Mouse (Mus musculus): ENCODE measurements at regions not wholly inside any gene's neighbourhood (a gene's known extent, or its start where the extent isn't known, plus 50 kb on each side); places are given as distances from the start of the nearest gene placed in this dataset.
A peak's percentile ranks its signal among the peaks of the same experiment; 100 is the strongest.

DNA sequence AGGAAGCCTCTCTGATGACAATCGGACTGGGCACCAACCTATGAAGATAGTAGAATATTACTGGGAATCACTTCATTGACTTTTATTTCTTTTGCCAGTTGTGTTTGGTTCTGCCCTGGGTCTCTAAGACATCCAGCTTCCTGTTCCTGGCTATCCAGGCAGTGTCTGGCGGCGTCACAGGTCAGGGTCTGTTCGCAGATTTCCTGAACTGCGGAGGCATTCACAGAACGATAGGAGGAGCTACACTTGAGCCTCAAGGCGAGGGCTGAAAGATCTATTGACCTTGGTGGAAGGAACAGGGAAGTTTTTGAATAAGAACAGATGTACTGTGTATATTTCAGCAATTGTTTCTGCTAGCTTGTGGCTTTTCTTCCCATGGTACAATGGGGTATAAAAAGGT is 92.6 kb upstream of the E030018B13Rik start:
- no peaks in the 10 kb centered on the region for H3K27me3 ChIP-seq (ENCODE audit: control insufficient read depth, insufficient read depth, low read length)
- H3K4me3 ChIP-seq (ENCODE audit: control insufficient read depth, low read depth, low read length) = no peak overlapping the region
- H3K4me1 ChIP-seq (ENCODE audit: control insufficient read depth, insufficient read depth, low read length) = peaks cover 5% of the 10 kb centered on the region
- no peaks in the 10 kb centered on the region for H3K36me3 ChIP-seq (ENCODE audit: control insufficient read depth, insufficient read depth, low read length)
- peak overlapping the region; percentile 57; the same call in 1 of the 2 replicates for H3K27ac ChIP-seq (ENCODE audit: control insufficient read depth, insufficient read depth, low read depth, low read length)
- TF ChIP-seq CTCF (IDR thresholded peaks at IDR 0.05; ENCODE audit: control insufficient read depth, insufficient read depth, insufficient replicate concordance, low read depth, low read length) (no peak), POLR2A (IDR thresholded peaks at IDR 0.05; ENCODE audit: control insufficient read depth, low read depth, low read length) (no peak)

GRCm38 (mm10) chr7:63829362-63829920 is 87.2 kb upstream of the E030018B13Rik start:
- TF ChIP-seq CTCF (IDR thresholded peaks at IDR 0.05; ENCODE audit: control insufficient read depth, insufficient read depth, insufficient replicate concordance, low read depth, low read length) (no peak), POLR2A (IDR thresholded peaks at IDR 0.05; ENCODE audit: control insufficient read depth, low read depth, low read length) (no peak)
- Histone ChIP-seq H3K27me3 (ENCODE audit: control insufficient read depth, insufficient read depth, low read length) (no peaks in the 10 kb centered on the region), H3K4me1 (ENCODE audit: control insufficient read depth, insufficient read depth, low read length) (peaks cover 1% of the 10 kb centered on the region), H3K36me3 (ENCODE audit: control insufficient read depth, insufficient read depth, low read length) (no peaks in the 10 kb centered on the region), H3K4me3 (ENCODE audit: control insufficient read depth, low read depth, low read length) (no peak overlapping the region), H3K27ac (ENCODE audit: control insufficient read depth, insufficient read depth, low read depth, low read length) (no peak overlapping the region)

DNA sequence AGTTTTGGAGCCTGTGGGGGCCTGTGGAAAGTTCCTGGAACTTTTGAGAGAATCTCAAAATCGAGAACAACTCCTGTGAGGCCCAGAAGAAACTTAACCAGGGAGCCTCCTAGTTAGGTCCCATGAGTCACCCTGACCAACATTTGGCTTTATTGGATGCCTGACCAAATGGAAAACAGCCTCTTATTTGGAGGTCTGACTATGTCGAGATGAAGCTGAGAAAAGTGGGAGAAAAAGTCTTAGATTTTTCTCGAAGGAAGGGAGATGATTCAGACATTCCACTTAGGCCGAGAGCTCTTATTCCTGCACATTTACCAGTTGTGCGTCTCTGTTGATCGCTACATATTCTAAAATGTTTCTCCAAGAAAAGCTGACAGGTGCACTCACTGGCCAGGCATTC is 83.0 kb upstream of the E030018B13Rik start:
- Histone ChIP-seq H3K27me3 (ENCODE audit: control insufficient read depth, insufficient read depth, low read length) (no peaks in the 10 kb centered on the region), H3K36me3 (ENCODE audit: control insufficient read depth, insufficient read depth, low read length) (no peaks in the 10 kb centered on the region), H3K27ac (ENCODE audit: control insufficient read depth, insufficient read depth, low read depth, low read length) (no peak overlapping the region), H3K4me3 (ENCODE audit: control insufficient read depth, low read depth, low read length) (no peak overlapping the region), H3K4me1 (ENCODE audit: control insufficient read depth, insufficient read depth, low read length) (no peaks in the 10 kb centered on the region)
- TF ChIP-seq POLR2A (IDR thresholded peaks at IDR 0.05; ENCODE audit: control insufficient read depth, low read depth, low read length) = no peak
- TF ChIP-seq CTCF (IDR thresholded peaks at IDR 0.05; ENCODE audit: control insufficient read depth, insufficient read depth, insufficient replicate concordance, low read depth, low read length) = no peak

GRCm38 (mm10) chr7:63835958-63836357 is 80.7 kb upstream of the E030018B13Rik start:
- Histone ChIP-seq H3K27me3 (ENCODE audit: control insufficient read depth, insufficient read depth, low read length) (no peaks in the 10 kb centered on the region), H3K4me1 (ENCODE audit: control insufficient read depth, insufficient read depth, low read length) (no peaks in the 10 kb centered on the region), H3K4me3 (ENCODE audit: control insufficient read depth, low read depth, low read length) (no peak overlapping the region), H3K27ac (ENCODE audit: control insufficient read depth, insufficient read depth, low read depth, low read length) (no peak overlapping the region), H3K36me3 (ENCODE audit: control insufficient read depth, insufficient read depth, low read length) (no peaks in the 10 kb centered on the region)
- TF ChIP-seq CTCF (IDR thresholded peaks at IDR 0.05; ENCODE audit: control insufficient read depth, insufficient read depth, insufficient replicate concordance, low read depth, low read length) (no peak), POLR2A (IDR thresholded peaks at IDR 0.05; ENCODE audit: control insufficient read depth, low read depth, low read length) (no peak)

All from testis, adult 2 months (tissue).